Mouse (Mus musculus) G1E (cell line): ENCODE measurements around the gene Bbs9. TPM values are rescaled to one million over a fixed set of nuclear protein-coding genes. Genes with fewer than 3 reads are reported as not detected.
"Not testable (repeated sequence)": the region's sequence is repeated elsewhere in the genome, so short reads cannot be mapped to it uniquely, and the experiment has no call there.

Source experiments
- ATAC-seq: 2 replicates; pipeline ENCODE4 v1.8.0; 2016; ENCODE audit warnings: mild to moderate bottlenecking; ENCODE audit not compliant: insufficient number of reproducible peaks, poor library complexity, low FRiP score, severe bottlenecking; ENCODE audit errors: extremely low read depth
- DNase-seq: peaks from one replicate; pipeline ENCODE4 v3.0.0; 2012; ENCODE audit warnings: low spot score
- H3K27me3 ChIP-seq: 2 replicates; pipeline ENCODE4 v1.6.1; 2012; ENCODE audit warnings: mild to moderate bottlenecking, low read length, inconsistent platforms; ENCODE audit not compliant: insufficient read depth
- H3K36me3 ChIP-seq: replicated peaks from 2 replicates; pipeline ENCODE3; 2012; ENCODE audit warnings: mild to moderate bottlenecking, inconsistent platforms
- H3K4me1 ChIP-seq: 2 replicates; pipeline ENCODE4 v1.6.1; 2012; ENCODE audit warnings: low read depth, low read length, inconsistent platforms, mixed read lengths; ENCODE audit not compliant: insufficient read depth
- H3K4me3 ChIP-seq: 2 replicates; pipeline ENCODE4 v1.5.1; 2012; ENCODE audit warnings: low read depth, mild to moderate bottlenecking, inconsistent platforms, low read length, moderate library complexity, mixed read lengths
- H3K9me3 ChIP-seq: replicated peaks from 2 replicates; pipeline ENCODE4 v1.6.1; 2012; ENCODE audit warnings: inconsistent platforms
- CTCF ChIP-seq: IDR thresholded peaks from 2 replicates; pipeline ENCODE4 v1.5.1; 2012; ENCODE audit warnings: low read depth, low read length, inconsistent platforms, mixed read lengths
- GATA1 ChIP-seq: IDR thresholded peaks from 2 replicates; pipeline ENCODE4 v1.6.1; 2012; ENCODE audit warnings: borderline replicate concordance, low read length, inconsistent platforms, mixed read lengths
- GATA2 ChIP-seq: IDR thresholded peaks from 2 replicates; pipeline ENCODE4 v1.6.1; 2012; ENCODE audit warnings: low read depth, low read length, inconsistent platforms, borderline replicate concordance
- POLR2AphosphoS5 ChIP-seq: IDR thresholded peaks from 2 replicates; pipeline ENCODE4 v1.6.1; 2012; ENCODE audit warnings: low read depth, low read length, inconsistent platforms; ENCODE audit not compliant: insufficient replicate concordance
- TAL1 ChIP-seq: conservative IDR thresholded peaks from 2 replicates; pipeline ENCODE4 v1.6.1; 2012; ENCODE audit warnings: low read depth, low read length, inconsistent platforms, mixed read lengths
- polyA plus RNA-seq: library from polyadenylated mRNA; stranded (reverse); fragments of >175 nt; gene quantifications from 2 replicates; pipeline ENCODE4 v1.2.3, GENCODE M21; 2012
- total RNA-seq, 2 experiments: library from RNA; stranded (forward) in 1 of 2; stranded (reverse) in 1 of 2; fragments of 200-1000 nt in 1 of 2; fragments of >200 nt in 1 of 2; fragmentation: Nextera tagmentation in 1 of 2; gene quantifications; 2 replicates each; pipeline ENCODE4 v1.2.3; 2014 to 2017

Bbs9 gene
- total and polyA plus RNA-seq, 3 experiments: 3.3 to 26.9 (median 18.4) TPM

DNA sequence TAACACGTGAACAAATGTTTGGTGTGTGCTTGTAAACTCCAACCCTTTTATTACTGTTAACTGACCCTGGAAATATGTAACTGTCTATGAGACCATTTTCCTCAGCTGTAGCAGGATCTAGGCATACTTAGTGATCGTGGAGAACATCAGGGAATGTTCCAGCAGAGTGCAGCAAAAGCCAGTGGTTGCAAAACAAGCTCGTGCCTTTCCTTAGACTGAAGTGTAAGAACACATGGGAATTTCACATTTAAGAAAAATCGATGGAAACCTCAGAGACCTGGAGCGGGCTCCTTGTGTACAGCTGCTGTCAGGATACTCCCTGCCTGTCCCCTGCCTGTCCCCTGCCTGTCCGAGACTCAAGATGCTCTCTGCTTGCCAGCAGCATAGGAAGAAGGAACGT is 234.5 kb downstream of the Bbs9 start:
- TF ChIP-seq TAL1: no peak
- no peak for TF ChIP-seq POLR2AphosphoS5
- no peak for TF ChIP-seq GATA1
- TF ChIP-seq CTCF: no peak
- TF ChIP-seq GATA2: no peak
- DNase-seq (peak; percentile 11), ATAC-seq (no peak)
- no peaks in the 10 kb centered on the region for H3K27me3 ChIP-seq
- no peak overlapping the region for H3K4me3 ChIP-seq
- H3K36me3 ChIP-seq: no peaks in the 10 kb centered on the region
- peaks cover 23% of the 10 kb centered on the region for H3K4me1 ChIP-seq
- no peaks in the 10 kb centered on the region for H3K9me3 ChIP-seq

DNA sequence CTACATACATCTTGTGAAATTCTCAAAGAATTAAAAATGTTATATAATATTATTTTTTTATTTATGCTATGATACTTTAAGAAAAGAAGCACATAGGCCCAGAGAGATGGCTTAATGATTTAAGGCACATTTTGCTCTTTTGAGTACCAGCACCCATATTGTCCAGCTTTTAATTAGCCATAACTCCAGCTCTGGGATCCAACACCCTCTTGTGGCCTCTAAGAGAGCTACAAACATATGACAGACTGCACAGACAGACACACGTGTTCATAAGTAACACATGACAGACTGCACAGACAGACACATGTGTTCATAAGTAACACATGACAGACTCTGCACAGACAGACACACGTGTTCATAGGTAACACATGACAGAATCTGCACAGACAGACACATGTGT is 235.8 kb downstream of the Bbs9 start:
- no peak for ATAC-seq
- H3K4me1 ChIP-seq: peaks cover 29% of the 10 kb centered on the region
- H3K36me3 ChIP-seq: peaks cover 5% of the 10 kb centered on the region
- DNase-seq: no peak
- H3K4me3 ChIP-seq: no peak overlapping the region
- TF ChIP-seq TAL1: no peak
- no peak for TF ChIP-seq POLR2AphosphoS5
- no peak for TF ChIP-seq GATA1
- TF ChIP-seq GATA2: no peak
- no peaks in the 10 kb centered on the region for H3K27me3 ChIP-seq
- H3K9me3 ChIP-seq: no peaks in the 10 kb centered on the region

DNA sequence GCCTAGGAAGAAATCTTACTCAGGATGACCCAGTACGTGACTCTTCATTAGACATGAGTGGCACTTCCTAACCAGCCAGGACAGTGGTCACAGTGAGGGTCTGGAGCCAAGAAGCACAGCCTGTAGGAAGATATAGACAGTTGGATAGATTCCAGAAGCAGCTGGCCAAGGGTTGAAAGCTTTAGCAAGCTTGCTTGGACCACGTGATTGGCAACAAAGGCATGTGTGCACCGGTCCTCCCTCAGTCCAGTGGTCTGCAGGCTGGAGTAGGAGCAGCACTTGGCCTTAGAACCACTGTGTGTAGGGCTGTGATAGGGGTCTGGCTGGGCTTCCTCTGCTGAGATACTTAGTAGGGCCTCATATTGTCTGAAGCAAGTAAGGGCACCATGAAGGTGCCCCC is 237.2 kb downstream of the Bbs9 start:
- no peak for TF ChIP-seq POLR2AphosphoS5
- no peak for TF ChIP-seq TAL1
- TF ChIP-seq GATA2: no peak
- no peak for TF ChIP-seq GATA1
- TF ChIP-seq CTCF: no peak
- Histone ChIP-seq H3K27me3 (no peaks in the 10 kb centered on the region), H3K4me3 (no peak overlapping the region), H3K4me1 (peaks cover 41% of the 10 kb centered on the region), H3K36me3 (peaks cover 5% of the 10 kb centered on the region), H3K9me3 (no peaks in the 10 kb centered on the region)
- DNase-seq (no peak), ATAC-seq (no peak)

DNA sequence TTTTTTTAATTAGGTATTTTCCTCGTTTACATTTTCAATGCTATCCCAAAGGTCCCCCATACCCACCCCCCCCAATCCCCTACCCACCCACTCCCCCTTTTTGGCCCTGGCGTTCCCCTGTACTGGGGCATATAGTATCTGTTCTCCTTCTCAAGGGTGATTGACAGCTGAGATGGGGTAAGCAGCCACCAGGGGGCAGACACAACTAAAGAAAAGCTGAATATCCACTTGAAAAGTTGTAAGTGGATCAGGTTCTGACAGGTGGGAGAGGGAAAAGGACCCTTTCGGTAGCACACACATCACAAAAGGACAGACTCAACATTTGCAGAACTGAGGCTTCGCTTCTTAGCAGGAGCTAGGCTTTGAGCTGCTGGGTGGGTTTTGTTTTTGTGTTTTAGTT is 237.8 kb downstream of the Bbs9 start:
- H3K9me3 ChIP-seq, H3K27me3 ChIP-seq, H3K4me3 ChIP-seq, H3K36me3 ChIP-seq: not testable (repeated sequence)
- TF ChIP-seq CTCF: 0 out of 2 replicates have a peak, but pooled peaks have one; percentile 12
- DNase-seq (peak; percentile 58), ATAC-seq (peak; percentile 36; the same call in 1 of the 2 replicates)
- H3K4me1 ChIP-seq: peaks cover 46% of the 10 kb centered on the region

DNA sequence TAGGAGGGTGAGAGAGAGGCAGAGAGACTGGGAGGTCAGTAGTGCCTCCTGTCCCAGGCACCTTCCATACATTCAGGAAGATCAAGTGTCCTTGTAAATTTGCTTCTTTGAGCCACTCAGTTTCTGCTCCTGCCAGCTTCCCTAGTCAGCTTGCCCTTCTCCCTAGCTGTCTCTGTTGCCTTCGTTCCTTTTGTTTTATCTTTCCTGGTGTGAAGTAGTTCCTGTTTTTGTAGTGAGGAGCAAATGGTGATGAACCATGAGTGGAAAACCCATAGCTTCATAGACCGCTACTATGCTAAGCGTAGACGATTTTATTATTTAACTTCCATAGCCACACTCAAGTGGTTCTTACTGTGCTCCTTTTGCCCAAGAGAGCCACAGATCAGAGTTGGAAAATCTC is 242.1 kb downstream of the Bbs9 start:
- peaks cover 5% of the 10 kb centered on the region for H3K36me3 ChIP-seq
- peaks cover 35% of the 10 kb centered on the region for H3K4me1 ChIP-seq
- no peak for ATAC-seq
- no peak for DNase-seq
- no peaks in the 10 kb centered on the region for H3K27me3 ChIP-seq
- H3K9me3 ChIP-seq: no peaks in the 10 kb centered on the region
- TF ChIP-seq TAL1: no peak
- TF ChIP-seq POLR2AphosphoS5: no peak
- TF ChIP-seq GATA1: no peak
- no peak for TF ChIP-seq CTCF
- no peak for TF ChIP-seq GATA2
- H3K4me3 ChIP-seq: no peak overlapping the region

DNA sequence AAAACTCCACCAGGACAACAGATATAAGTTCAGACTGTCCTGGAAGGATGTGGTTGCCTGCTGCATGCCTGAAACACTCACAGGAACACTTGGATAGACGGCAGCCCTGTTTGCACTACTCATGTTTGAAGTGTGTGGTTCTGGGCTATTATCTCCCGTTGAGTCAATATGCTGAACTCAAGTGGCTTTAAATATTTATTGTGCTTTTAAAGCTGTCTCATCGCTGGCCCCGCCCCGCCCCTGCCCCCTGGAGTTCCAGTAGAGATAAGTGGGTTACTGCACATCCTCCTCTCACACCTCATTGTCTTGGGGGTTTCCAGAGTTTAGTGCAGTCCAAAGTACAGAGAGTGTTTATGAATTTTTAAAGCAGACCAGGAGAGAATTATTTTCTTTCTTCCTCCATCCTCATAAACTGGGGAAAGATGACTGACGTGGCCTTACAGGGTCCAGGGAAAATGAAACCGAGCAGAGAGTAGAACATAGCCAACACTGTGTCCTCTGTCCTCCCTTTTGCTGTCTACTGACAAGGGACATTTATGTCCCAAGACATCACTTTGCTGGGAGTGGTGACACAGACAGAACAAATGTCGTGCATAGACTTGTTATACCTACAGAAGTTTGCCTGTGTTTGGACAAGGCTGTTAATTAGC is 242.8 kb downstream of the Bbs9 start:
- peaks cover 5% of the 10 kb centered on the region for H3K36me3 ChIP-seq
- ATAC-seq (no peak), DNase-seq (peak; percentile 34)
- peaks cover 30% of the 10 kb centered on the region for H3K4me1 ChIP-seq
- TF ChIP-seq POLR2AphosphoS5 (no peak), GATA1 (no peak), TAL1 (no peak), CTCF (no peak), GATA2 (no peak)
- no peaks in the 10 kb centered on the region for H3K27me3 ChIP-seq
- no peak overlapping the region for H3K4me3 ChIP-seq
- no peaks in the 10 kb centered on the region for H3K9me3 ChIP-seq

DNA sequence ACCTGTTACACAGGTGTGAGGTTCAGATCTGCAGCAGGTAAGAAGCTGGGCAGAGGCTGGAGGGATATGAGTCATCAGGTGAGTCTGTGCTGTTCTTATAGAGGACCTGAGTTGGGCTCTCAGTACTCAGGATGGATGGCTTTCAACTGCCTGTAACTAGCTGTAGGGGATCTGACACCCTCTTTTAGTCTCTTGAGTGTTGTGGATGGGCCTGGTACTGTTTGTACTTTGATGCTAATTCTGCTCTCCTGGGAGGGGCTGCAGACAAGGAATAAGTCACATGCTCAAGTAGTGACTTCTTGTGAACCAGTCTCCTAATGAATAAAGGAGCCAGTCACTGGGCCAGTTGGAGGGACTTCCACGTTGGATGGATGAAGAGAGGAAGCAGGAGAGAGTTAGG is 257.1 kb downstream of the Bbs9 start:
- Histone ChIP-seq H3K36me3 (no peaks in the 10 kb centered on the region), H3K27me3 (no peaks in the 10 kb centered on the region), H3K4me3 (no peak overlapping the region), H3K4me1 (no peaks in the 10 kb centered on the region), H3K9me3 (no peaks in the 10 kb centered on the region)
- no peak for TF ChIP-seq GATA2
- TF ChIP-seq TAL1: no peak
- no peak for TF ChIP-seq GATA1
- DNase-seq: no peak
- no peak for ATAC-seq
